Mouse (Mus musculus): Measurements from ENCODE around the gene Fgfr2.

DNA sequence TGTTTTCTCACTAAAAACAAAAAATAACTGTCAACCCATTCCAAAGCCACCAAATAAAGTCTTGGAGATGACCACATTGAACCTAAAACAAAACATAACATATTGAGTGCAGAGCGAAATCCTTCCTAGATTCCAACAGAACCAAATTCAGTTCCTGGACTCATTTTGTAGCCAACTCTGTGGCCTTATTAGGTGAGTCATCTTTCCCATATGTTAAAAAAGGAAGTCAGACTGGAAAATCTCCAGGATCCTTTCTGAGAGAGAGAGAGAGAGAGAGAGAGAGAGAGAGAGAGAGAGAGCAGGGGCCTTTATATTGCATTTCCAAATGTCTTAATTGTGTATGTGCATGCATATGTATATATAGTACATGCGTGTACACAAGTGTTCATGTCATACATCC, 678.9 kb downstream of the Fgfr2 start:
- TF ChIP-seq MAFK (IDR thresholded peaks at IDR 0.05; ENCODE audit: insufficient read depth, low read depth, low read length) (no peak), ZNF384 (IDR thresholded peaks at IDR 0.05; ENCODE audit: low read depth, low read length) (no peak)
